Mouse (Mus musculus) E14TG2a.4 (cell line): ENCODE data around the gene Atg9a.

ENCODE experiments used
- H3K27me3 ChIP-seq: 2 replicates; pipeline ENCODE4 v1.6.1; 2014; ENCODE audit warnings: low read length, control low read depth; ENCODE audit not compliant: insufficient read depth
- H3K36me3 ChIP-seq: 2 replicates; pipeline ENCODE4 v1.6.1; 2014; ENCODE audit warnings: low read length, control low read depth; ENCODE audit not compliant: insufficient read depth
- H3K4me1 ChIP-seq: replicated peaks from 2 replicates; pipeline ENCODE4 v1.6.1; 2014; ENCODE audit warnings: low read depth, low read length, control low read depth
- H3K4me3 ChIP-seq: replicated peaks from 2 replicates; pipeline ENCODE4 v1.5.1; 2014; ENCODE audit warnings: mild to moderate bottlenecking, low read length
- H3K9me3 ChIP-seq: 2 replicates; pipeline ENCODE4 v1.6.1; 2014; ENCODE audit warnings: low read length, control low read depth
- CTCF ChIP-seq: conservative IDR thresholded peaks from 2 replicates; pipeline ENCODE4 v1.5.1; 2014; ENCODE audit warnings: low read length
- NANOG ChIP-seq: IDR thresholded peaks from 2 replicates; pipeline ENCODE4 v1.6.1; 2014; ENCODE audit warnings: borderline replicate concordance, low read length, mixed read lengths
- POU5F1 ChIP-seq: IDR thresholded peaks from 2 replicates; pipeline ENCODE4 v1.6.1; 2014; ENCODE audit warnings: low read length, borderline replicate concordance

Gene Atg9a

GRCm38 (mm10) chr1:75145589-75145988 is 46.4 kb downstream of the Atg9a start:
- H3K4me1 ChIP-seq: peaks cover 26% of the 10 kb centered on the region
- peaks cover 50% of the 10 kb centered on the region for H3K36me3 ChIP-seq
- no peak for TF ChIP-seq NANOG
- H3K27me3 ChIP-seq: peaks cover 32% of the 10 kb centered on the region
- no peak overlapping the region for H3K4me3 ChIP-seq
- H3K9me3 ChIP-seq: no peaks in the 10 kb centered on the region

GRCm38 (mm10) chr1:75142301-75143261 is 49.4 kb downstream of the Atg9a start, which contains the start of the genes Cnppd1 and Retreg2:
Gene Cnppd1 (minus strand): TSS chr1:75142711.
Gene Retreg2 (plus strand): TSS chr1:75142778.
- Histone ChIP-seq H3K27me3 (peaks cover 48% of the 10 kb centered on the region), H3K9me3 (no peaks in the 10 kb centered on the region), H3K4me3 (peak within 1 kb of the TSS; percentile 85), H3K4me1 (peaks cover 26% of the 10 kb centered on the region), H3K36me3 (peaks cover 49% of the 10 kb centered on the region)
- no peak for TF ChIP-seq POU5F1
- TF ChIP-seq CTCF: no peak
- TF ChIP-seq NANOG: no peak

DNA sequence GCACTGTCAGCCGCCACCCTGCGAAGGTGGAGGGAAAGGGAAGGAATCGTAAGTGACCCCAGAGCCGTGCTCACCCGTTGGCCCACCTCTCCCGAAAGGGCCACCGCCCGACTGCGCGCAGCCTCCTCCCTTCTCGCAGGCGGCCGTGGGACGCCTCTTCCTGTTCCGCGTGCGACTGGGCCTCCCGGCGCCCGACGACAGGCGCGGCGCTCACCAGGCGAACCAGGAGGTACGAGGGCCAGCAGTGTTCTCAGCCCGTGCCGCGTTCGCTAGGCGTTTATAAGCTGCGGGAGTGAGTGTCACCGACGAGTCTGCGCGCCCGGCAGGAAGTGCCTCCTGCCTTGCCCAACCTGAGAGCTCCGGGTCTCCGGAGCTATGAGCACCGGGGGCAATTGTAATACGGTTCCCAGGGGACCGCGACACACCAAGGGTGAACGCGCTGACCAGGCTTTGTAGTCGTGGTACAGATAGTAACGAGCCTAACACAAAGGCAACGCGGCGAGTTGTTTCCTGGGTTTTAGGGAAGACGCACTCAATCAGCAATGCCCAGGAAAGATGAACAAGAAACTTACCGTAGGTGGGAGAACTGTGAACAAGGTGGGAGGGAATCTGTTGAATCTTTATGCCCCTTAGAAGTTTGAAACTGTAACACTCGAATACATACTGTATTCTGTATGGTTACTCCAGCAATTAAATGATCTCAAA is 50.4 kb downstream of the Atg9a start:
- Histone ChIP-seq H3K4me3 (peak overlapping the region; percentile 85), H3K4me1 (peaks cover 26% of the 10 kb centered on the region), H3K9me3 (no peaks in the 10 kb centered on the region), H3K27me3 (peaks cover 48% of the 10 kb centered on the region), H3K36me3 (peaks cover 47% of the 10 kb centered on the region)
- TF ChIP-seq POU5F1: no peak
- TF ChIP-seq NANOG: no peak
- no peak for TF ChIP-seq CTCF

GRCm38 (mm10) chr1:75140601-75141190 is 51.3 kb downstream of the Atg9a start:
- H3K36me3 ChIP-seq: peaks cover 43% of the 10 kb centered on the region
- H3K27me3 ChIP-seq: peaks cover 48% of the 10 kb centered on the region
- H3K9me3 ChIP-seq: no peaks in the 10 kb centered on the region
- peak overlapping the region; percentile 85 for H3K4me3 ChIP-seq
- H3K4me1 ChIP-seq: peaks cover 26% of the 10 kb centered on the region
- TF ChIP-seq POU5F1 (no peak), NANOG (no peak), CTCF (no peak)

DNA sequence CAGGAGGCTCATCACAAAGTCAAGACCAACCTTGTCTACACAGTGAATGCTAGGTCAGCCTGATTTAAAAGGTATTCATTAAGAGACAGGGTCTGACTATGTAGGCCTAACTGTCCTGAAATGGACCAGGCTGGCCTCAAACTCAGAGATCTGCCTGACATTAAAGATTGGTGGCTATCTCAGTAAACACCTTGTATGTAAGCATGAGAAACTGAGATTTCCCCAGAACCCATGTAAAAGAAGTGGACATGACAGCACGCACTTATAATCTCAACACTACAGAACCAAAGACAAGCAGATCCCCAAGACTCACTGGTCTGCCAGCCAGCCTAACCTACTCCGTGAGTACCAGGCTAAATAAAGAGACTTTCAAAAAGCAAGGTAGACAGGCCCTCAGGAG is 53.5 kb downstream of the Atg9a start:
- H3K27me3 ChIP-seq: peaks cover 50% of the 10 kb centered on the region
- H3K9me3 ChIP-seq: no peaks in the 10 kb centered on the region
- no peak for TF ChIP-seq POU5F1
- no peak for TF ChIP-seq NANOG
- TF ChIP-seq CTCF: no peak
- peaks cover 23% of the 10 kb centered on the region for H3K36me3 ChIP-seq
- no peak overlapping the region for H3K4me3 ChIP-seq
- H3K4me1 ChIP-seq: peaks cover 26% of the 10 kb centered on the region

- no peaks in the 10 kb centered on the region for H3K9me3 ChIP-seq
- peaks cover 54% of the 10 kb centered on the region for H3K27me3 ChIP-seq
- peaks cover 23% of the 10 kb centered on the region for H3K36me3 ChIP-seq
- H3K4me3 ChIP-seq: no peak overlapping the region
- TF ChIP-seq NANOG: no peak
- no peak for TF ChIP-seq CTCF
- no peak for TF ChIP-seq POU5F1
- H3K4me1 ChIP-seq: peaks cover 17% of the 10 kb centered on the region
These were observed 55.3 kb downstream of the Atg9a start for GRCm38 (mm10) chr1:75136730-75137129.

DNA sequence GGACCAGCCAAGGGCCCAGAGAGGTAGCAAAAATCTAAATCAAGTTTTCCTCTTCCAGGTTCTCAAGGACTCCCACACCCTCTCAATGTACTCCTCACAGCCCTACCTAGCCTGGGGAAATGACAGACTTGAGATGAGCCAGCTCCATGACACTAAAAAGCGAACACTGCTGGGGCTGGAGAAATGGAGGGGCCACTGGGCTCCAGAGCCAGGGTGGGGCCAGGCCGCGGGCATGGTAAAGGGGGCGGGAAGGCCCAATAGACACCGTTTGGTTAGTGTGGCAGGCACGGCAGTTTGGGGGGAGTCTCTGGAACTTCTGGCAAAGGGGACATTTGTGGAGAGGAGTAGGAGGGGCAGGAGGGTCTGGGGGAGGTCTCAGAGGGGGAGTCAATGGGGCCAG is 55.7 kb downstream of the Atg9a start:
- Histone ChIP-seq H3K27me3 (peaks cover 50% of the 10 kb centered on the region), H3K4me1 (peaks cover 14% of the 10 kb centered on the region), H3K4me3 (no peak overlapping the region), H3K36me3 (peaks cover 23% of the 10 kb centered on the region), H3K9me3 (no peaks in the 10 kb centered on the region)
- TF ChIP-seq NANOG (no peak), POU5F1 (no peak), CTCF (no peak)

GRCm38 (mm10) chr1:75133421-75134207 is 58.4 kb downstream of the Atg9a start, which contains the start of gene Slc23a3:
Gene Slc23a3 (minus strand): TSS chr1:75133890.
- H3K36me3 ChIP-seq: peaks cover 20% of the 10 kb centered on the region
- no peak for TF ChIP-seq CTCF
- TF ChIP-seq POU5F1: no peak
- H3K4me3 ChIP-seq: no peak within 1 kb of the TSS
- no peaks in the 10 kb centered on the region for H3K9me3 ChIP-seq
- H3K27me3 ChIP-seq: peaks cover 38% of the 10 kb centered on the region
- H3K4me1 ChIP-seq: peaks cover 7% of the 10 kb centered on the region
